Mouse (Mus musculus) small intestine, adult 2 months (tissue): Measurements from ENCODE around the gene Gm10720.
"Not testable (repeated sequence)": the region's sequence is repeated elsewhere in the genome, so short reads cannot be mapped to it uniquely, and the experiment has no call there.

Experiments used
- CTCF ChIP-seq: fragments of 200-500 bp; IDR thresholded peaks from 2 replicates; pipeline ENCODE4 v1.5.1; 2012; ENCODE audit warnings: low read depth, mild to moderate bottlenecking, control low read depth, inconsistent platforms, low read length, moderate library complexity, mixed read lengths; ENCODE audit not compliant: insufficient replicate concordance, insufficient read length; ENCODE audit errors: extremely low read depth
- POLR2A ChIP-seq: fragments of 200-500 bp; IDR thresholded peaks from 2 replicates; pipeline ENCODE4 v1.6.1; 2012; ENCODE audit warnings: low read depth, mild to moderate bottlenecking, control low read depth, inconsistent platforms, low read length, moderate library complexity

- TF ChIP-seq POLR2A, CTCF: not testable (repeated sequence)
Measured at GRCm38 (mm10) chr9:3017108-3017507, 1.7 kb downstream of the Gm10720 start, which contains the start of gene Gm10719.
